Mouse (Mus musculus) limb, embryonic 15.5 days (tissue): ENCODE measurements around the gene Inafm2. TPM values are rescaled to one million over a fixed set of nuclear protein-coding genes. Genes with fewer than 3 reads are reported as not detected.

ENCODE experiments used
- ATAC-seq: fragments of 200-750 bp; cut with Nextera tagmentation; 2 replicates; pipeline ENCODE4 v1.8.0; 2017; ENCODE audit warnings: low read depth, moderate TSS enrichment; ENCODE audit not compliant: insufficient number of reproducible peaks, low FRiP score, low TSS enrichment
- H3K27ac ChIP-seq: fragments of 300-500 bp; sonication (generic); 2 replicates; pipeline ENCODE4 v1.5.1; 2015; ENCODE audit warnings: moderate library complexity, mild to moderate bottlenecking, inconsistent platforms
- H3K27me3 ChIP-seq: fragments of 300-500 bp; sonication (generic); 2 replicates; pipeline ENCODE4 v1.6.1; 2015; ENCODE audit warnings: inconsistent platforms
- H3K36me3 ChIP-seq: fragments of 300-500 bp; sonication (generic); 2 replicates; pipeline ENCODE4 v1.6.1; 2015; ENCODE audit warnings: inconsistent platforms
- H3K4me1 ChIP-seq: fragments of 300-500 bp; sonication (generic); 2 replicates; pipeline ENCODE4 v1.6.1; 2015; ENCODE audit warnings: inconsistent platforms
- H3K4me2 ChIP-seq: fragments of 300-500 bp; sonication (generic); 2 replicates; pipeline ENCODE4 v1.6.1; 2015; ENCODE audit warnings: mild to moderate bottlenecking, inconsistent platforms
- H3K4me3 ChIP-seq: fragments of 300-500 bp; sonication (generic); 2 replicates; pipeline ENCODE4 v1.5.1; 2015; ENCODE audit warnings: mild to moderate bottlenecking, inconsistent platforms
- H3K9ac ChIP-seq: fragments of 300-500 bp; sonication (generic); 2 replicates; pipeline ENCODE4 v1.6.1; 2015; ENCODE audit warnings: inconsistent platforms
- H3K9me3 ChIP-seq: fragments of 300-500 bp; sonication (generic); 2 replicates; pipeline ENCODE4 v1.6.1; 2016; ENCODE audit warnings: inconsistent platforms
- WGBS: fragments of 180-500 bp; shearing (Covaris S2); methylation state at CpG from one replicate; pipeline ENCODE4 v1.1.7; 2015; 5-methylcytosine and 5-hydroxymethylcytosine counted together
- polyA plus RNA-seq: library from polyadenylated mRNA; unstranded; fragments of >200 nt; fragmentation: Nextera tagmentation; extraction: Ambion mirVana; gene quantifications from 2 replicates; pipeline ENCODE4 v1.2.1, GENCODE M21; 2015

The Inafm2 gene
- 18.1 and 19.8 TPM in 2 replicates for polyA plus RNA-seq

DNA sequence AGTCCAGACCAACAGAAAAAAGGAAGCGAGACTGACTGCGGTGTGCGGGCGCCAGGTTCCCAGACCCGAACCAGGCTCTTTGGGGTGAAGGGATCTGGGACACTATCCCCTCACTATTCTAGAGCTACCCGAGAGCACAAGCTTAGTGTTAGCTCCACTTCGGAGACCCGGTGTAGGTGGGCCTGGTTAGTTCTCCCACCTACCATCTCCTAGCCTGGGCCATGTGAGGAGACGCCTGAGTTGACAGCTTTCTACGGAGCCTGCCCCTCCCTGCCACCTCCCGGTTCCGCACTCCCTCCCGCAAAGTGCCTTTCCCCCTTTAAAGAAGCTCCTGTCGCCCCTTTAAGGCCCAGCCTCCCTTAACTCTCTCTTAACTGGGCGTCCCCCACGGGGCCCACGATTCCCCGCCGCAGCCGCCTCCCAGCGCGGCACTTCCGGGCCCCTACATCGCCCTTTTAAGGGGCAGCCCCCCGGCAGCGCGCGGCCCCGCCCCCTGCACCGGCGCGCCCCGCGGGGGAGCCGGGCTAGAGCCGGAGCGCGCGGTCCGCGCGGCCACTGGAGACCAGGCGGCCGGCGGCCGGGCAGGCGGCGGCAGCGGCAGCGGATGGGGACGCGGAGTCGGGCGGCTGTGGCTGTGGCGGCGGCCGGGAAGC lies at the start of gene Inafm2:
TSS of gene Inafm2 (plus strand) at position 527 of the 653 bp plus-strand sequence.
- Histone ChIP-seq H3K4me2 (peak within 1 kb of the TSS; percentile 97), H3K9ac (peak within 1 kb of the TSS; percentile 79), H3K9me3 (no peaks in the 10 kb centered on the region), H3K27ac (peak within 1 kb of the TSS; percentile 43; the same call in 1 of the 2 replicates), H3K4me1 (peaks cover 46% of the 10 kb centered on the region), H3K27me3 (peaks cover 16% of the 10 kb centered on the region), H3K36me3 (no peaks in the 10 kb centered on the region), H3K4me3 (peak within 1 kb of the TSS; percentile 91)
- peak; percentile 87 for ATAC-seq
- whole genome bisulfite sequencing = under 1% methylated on average over 52 of the region's 57 CpGs

DNA sequence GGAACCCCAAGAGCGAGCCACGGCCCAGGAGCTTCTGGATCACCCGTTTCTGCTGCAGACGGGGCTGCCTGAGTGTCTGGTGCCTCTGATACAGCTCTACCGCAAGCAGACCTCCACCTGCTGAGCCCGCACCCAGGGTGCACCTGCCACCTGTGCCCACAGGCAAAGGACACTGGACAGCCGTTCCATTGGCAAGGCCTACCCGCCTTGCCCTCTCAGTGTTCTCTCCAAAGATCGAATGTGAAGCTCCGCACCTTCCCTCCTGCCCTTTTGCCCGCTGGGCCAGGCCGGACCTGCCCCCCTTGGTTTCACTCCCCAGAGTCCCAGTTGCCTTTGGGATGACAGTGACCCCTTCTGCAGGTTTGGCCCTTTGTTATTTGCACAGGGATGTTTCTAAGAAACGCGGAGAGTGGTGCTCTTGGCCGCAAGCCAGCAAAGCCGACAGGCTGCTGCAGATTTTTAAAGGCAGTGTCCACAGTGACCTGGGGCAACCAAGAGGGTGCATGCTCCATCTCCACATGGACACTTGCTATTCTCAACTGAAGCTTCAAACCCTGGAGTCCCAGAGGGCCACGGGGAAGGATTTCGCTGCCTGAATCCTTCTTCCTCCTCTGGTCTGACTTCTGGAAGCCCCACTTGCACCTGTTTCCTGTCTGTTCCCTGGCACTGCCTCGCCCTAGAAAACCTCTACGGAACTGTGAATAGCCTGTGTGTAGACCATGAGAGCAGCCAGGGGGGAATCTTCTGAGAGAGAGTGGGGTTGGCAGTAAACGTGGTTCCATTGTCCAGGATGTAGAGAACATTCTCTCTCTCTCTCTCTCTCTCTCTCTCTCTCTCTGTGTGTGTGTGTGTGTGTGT lies 48.9 kb upstream of the Inafm2 start:
- no peaks in the 10 kb centered on the region for H3K36me3 ChIP-seq
- no peak overlapping the region for H3K9ac ChIP-seq
- H3K27ac ChIP-seq = no peak overlapping the region
- H3K4me1 ChIP-seq = peaks cover 35% of the 10 kb centered on the region
- H3K9me3 ChIP-seq = no peaks in the 10 kb centered on the region
- no peak; the same call in 1 of the 2 replicates for ATAC-seq
- no peak overlapping the region for H3K4me3 ChIP-seq
- H3K4me2 ChIP-seq = no peak overlapping the region
- 46% methylated on average over 21 of the region's 21 CpGs for WGBS
- peaks cover 48% of the 10 kb centered on the region for H3K27me3 ChIP-seq

DNA sequence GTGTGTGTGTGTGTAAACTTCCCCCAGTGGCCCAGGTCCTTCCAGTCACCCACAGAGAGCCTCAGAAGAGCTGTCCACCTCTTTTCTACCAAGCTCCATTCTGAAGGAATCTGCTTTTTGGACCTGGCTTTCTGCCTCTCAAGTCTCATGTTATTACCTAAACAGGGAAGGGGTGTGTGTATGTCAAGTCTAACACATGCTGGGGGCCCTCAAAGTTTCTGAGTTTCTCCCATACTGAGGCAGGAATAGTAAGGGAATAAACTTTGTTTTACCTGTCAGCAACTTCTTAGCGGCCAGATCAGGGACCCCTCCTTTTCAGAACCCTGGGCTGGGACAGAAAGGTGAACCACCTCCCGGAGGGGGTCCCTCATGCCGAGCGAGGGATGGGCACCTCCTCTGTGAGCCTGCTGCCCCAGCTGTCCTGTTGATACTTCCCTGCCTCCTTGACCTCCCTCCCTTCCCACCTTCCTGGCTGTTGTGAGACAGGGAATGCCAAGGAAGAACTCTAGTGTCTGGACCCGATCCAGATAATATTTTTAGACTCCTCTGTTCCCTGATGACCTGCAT lies 48.2 kb upstream of the Inafm2 start:
- no peak overlapping the region for H3K27ac ChIP-seq
- H3K36me3 ChIP-seq = no peaks in the 10 kb centered on the region
- no peak overlapping the region for H3K9ac ChIP-seq
- H3K4me1 ChIP-seq = peaks cover 39% of the 10 kb centered on the region
- no peaks in the 10 kb centered on the region for H3K9me3 ChIP-seq
- 40% methylated on average over 5 of the region's 5 CpGs for WGBS
- H3K4me3 ChIP-seq = no peak overlapping the region
- ATAC-seq = no peak
- H3K27me3 ChIP-seq = peaks cover 55% of the 10 kb centered on the region
- H3K4me2 ChIP-seq = no peak overlapping the region

DNA sequence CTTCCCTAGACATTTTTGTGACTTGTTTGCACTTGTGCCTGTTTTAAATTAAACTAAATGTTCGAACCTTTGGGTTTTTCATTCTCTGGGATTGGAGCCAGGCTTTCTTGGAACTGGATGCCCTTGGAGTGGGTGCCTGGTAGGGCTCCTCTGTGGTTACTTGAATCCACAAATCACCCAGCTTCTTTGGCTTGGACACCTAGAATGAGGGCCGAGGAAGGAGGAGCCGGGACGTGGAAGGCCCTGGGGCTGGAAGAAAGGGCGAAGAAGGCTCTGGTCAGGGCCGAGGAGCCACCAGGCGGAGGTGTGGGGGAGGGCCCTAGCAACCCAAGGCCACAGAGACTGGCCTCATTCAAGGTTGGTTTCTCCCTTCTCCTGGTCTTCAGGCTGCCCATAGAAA lies 47.6 kb upstream of the Inafm2 start:
- Histone ChIP-seq H3K9ac (no peak overlapping the region), H3K36me3 (no peaks in the 10 kb centered on the region), H3K27ac (no peak overlapping the region), H3K4me2 (no peak overlapping the region), H3K27me3 (peaks cover 61% of the 10 kb centered on the region), H3K9me3 (no peaks in the 10 kb centered on the region), H3K4me1 (peaks cover 45% of the 10 kb centered on the region), H3K4me3 (no peak overlapping the region)
- 25% methylated on average over 7 of the region's 7 CpGs for WGBS
- no peak for ATAC-seq

DNA sequence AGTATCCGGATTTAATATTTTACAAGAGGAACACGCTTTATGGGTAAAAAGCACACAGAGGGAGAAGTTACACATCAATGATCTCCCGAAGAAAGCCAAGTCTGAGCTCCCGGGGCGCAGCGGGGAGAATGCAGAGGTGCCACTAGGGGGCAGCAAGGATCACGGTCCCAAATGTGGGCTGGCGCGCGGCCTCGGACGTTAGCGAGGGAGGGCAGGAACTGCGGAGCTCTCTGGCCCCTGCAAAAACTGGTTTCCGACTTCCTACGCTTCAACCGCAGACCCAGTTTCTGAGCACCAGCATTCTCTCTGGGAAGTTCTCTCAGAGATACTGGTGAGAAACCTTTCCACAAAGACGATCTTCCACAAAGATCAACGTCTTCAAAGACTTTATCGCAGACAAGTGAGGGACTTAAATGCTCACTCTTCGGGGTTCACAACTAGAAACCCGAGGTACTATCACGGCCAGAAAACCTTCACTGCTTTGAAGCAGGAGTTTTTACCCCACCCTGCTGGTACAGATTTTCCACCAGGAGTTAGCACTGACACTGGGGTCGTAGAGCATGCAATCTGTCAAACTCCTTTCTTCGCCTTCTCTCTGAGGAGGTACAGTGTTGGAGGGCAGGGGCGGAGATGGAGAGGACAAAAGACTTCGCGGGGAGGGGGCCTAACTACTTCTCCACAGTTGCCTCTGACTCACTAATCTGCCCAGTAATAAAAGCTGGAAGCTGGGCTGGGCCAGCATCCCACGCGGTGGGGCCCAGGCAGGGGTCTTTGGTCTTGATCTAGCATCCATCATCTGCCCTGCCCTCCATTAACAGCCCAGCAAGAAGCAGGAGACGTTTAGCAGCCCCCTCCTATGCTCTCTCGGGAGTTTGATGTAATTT lies 45.1 kb upstream of the Inafm2 start:
- Histone ChIP-seq H3K27ac (no peak overlapping the region), H3K9me3 (no peaks in the 10 kb centered on the region), H3K36me3 (no peaks in the 10 kb centered on the region), H3K4me2 (peak overlapping the region; percentile 45), H3K27me3 (peaks cover 82% of the 10 kb centered on the region), H3K4me1 (peaks cover 60% of the 10 kb centered on the region), H3K4me3 (peak overlapping the region; percentile 25), H3K9ac (no peak overlapping the region)
- ATAC-seq = no peak
- 4% methylated on average over 32 of the region's 32 CpGs for WGBS

DNA sequence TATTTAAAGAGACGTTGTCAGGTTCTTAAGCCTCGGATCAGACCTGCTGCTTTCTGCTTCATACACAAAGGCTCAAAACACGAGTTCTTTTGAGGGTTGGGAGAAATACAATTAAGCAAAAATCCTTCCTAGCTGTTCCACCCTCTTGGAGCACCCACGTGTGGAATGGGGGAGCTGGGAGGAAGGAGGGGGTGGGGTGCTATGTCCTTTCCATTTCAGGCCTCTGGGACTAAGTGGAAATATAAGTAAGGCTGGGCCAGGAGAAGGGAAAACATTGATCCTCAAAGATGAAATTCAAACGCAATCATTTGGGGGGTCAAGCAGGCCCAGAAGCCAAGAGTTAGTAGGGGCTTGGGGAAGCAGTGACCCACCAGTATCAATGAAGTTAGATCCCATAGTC lies 44.4 kb upstream of the Inafm2 start:
- no peak overlapping the region for H3K4me3 ChIP-seq
- H3K9ac ChIP-seq = no peak overlapping the region
- H3K27me3 ChIP-seq = peaks cover 85% of the 10 kb centered on the region
- H3K36me3 ChIP-seq = no peaks in the 10 kb centered on the region
- H3K4me2 ChIP-seq = no peak overlapping the region
- ATAC-seq = no peak
- WGBS = 19% methylated on average over 5 of the region's 5 CpGs
- H3K27ac ChIP-seq = no peak overlapping the region
- H3K4me1 ChIP-seq = peaks cover 53% of the 10 kb centered on the region
- no peaks in the 10 kb centered on the region for H3K9me3 ChIP-seq

DNA sequence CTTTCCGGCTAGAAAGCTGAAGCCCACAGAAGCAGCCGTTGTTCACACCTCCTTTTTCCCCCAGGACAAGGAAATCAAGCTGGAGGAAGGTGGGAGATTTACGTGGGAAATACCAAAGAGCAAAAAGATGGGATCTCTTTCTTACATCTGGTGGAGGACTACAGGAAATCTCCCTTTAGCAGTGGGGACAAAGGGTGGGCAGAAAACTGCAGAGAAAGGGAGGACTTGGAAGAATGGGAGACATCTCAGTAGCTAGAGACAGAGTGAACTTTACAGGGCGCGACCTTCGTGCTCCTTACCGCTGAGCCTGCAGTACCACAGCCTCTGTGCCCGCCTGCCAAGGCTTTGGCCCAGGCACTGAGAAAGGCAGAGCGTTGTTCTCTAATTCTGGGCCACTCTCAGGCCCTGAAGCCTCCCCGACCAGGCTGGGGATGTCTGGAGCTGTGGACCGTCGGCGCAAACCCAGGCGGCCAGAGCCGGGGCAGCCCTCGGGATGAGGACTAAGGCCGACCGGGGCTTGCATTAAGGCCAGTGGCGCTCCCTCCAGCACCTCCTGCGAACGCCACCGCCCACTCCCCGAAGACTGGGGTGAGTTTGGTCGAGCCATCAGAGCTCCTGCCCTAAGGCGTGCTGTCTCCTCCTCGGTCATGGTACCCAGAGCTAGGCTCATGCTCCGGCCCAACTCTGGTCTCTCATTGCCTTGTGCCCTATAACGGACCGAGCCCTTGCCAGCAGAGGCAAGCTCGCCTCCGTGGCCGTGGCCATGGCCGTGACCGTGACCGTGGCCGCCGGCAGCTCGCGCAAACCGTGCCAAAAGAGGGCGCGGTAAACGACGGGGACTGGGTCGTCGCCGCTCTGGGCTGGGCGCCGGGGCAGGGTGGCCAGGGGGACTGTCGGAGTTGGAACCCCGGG lies 43.3 kb upstream of the Inafm2 start:
- peaks cover 87% of the 10 kb centered on the region for H3K27me3 ChIP-seq
- WGBS = 7% methylated on average over 51 of the region's 51 CpGs
- peak overlapping the region; percentile 84 for H3K4me2 ChIP-seq
- H3K27ac ChIP-seq = no peak overlapping the region
- no peaks in the 10 kb centered on the region for H3K9me3 ChIP-seq
- H3K4me1 ChIP-seq = peaks cover 47% of the 10 kb centered on the region
- ATAC-seq = no peak
- H3K4me3 ChIP-seq = peak overlapping the region; percentile 44
- no peaks in the 10 kb centered on the region for H3K36me3 ChIP-seq
- H3K9ac ChIP-seq = peak overlapping the region; percentile 26

DNA sequence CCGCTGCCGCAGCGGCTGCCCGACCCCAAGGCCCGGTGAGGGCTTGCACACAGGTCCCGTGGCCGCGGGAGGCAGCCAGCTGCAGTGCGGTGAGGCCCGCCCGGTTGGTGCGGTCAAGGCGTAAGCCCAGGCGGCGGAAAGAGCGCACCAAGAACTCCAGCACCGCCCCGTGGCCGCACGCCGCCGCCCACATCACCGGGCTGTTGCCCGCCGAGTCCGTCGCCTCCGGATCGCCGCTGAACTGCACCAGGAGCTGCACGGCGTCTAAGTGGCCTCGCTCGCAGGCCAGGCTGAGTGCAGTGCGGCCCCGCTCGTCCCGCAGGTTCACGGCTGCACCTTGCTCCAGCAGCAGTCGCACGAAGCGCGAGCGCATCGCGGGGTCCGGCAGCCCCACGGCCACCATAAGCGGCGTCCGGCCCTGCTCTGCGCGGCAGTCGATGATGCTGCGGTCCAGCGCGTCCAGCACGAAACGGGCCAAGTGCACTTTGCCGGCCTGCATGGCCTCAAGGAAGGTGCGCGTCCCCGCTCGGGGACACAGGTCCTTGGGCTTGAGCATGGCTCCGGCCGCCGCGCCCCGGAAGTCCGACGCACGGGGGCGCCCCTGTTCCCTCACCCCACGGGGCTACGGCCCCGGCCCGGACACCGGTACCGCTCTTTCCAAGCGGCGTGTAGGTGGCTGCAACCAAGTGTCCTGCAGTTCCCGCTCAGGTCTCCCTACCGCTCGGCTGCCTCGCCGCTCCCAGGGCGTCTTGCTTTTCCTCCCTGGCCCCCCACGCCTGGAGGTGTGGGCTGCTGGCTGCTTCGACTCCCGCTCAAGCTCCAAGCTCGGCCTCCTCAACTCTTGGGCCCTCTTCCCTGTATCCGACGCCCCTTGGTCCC lies 42.4 kb upstream of the Inafm2 start:
- peak overlapping the region; percentile 26 for H3K9ac ChIP-seq
- no peaks in the 10 kb centered on the region for H3K36me3 ChIP-seq
- H3K27ac ChIP-seq = no peak overlapping the region
- no peak for ATAC-seq
- H3K4me2 ChIP-seq = peak overlapping the region; percentile 84
- H3K27me3 ChIP-seq = peaks cover 93% of the 10 kb centered on the region
- under 1% methylated on average over 93 of the region's 93 CpGs for WGBS
- peaks cover 39% of the 10 kb centered on the region for H3K4me1 ChIP-seq
- no peaks in the 10 kb centered on the region for H3K9me3 ChIP-seq
- peak overlapping the region; percentile 44 for H3K4me3 ChIP-seq

DNA sequence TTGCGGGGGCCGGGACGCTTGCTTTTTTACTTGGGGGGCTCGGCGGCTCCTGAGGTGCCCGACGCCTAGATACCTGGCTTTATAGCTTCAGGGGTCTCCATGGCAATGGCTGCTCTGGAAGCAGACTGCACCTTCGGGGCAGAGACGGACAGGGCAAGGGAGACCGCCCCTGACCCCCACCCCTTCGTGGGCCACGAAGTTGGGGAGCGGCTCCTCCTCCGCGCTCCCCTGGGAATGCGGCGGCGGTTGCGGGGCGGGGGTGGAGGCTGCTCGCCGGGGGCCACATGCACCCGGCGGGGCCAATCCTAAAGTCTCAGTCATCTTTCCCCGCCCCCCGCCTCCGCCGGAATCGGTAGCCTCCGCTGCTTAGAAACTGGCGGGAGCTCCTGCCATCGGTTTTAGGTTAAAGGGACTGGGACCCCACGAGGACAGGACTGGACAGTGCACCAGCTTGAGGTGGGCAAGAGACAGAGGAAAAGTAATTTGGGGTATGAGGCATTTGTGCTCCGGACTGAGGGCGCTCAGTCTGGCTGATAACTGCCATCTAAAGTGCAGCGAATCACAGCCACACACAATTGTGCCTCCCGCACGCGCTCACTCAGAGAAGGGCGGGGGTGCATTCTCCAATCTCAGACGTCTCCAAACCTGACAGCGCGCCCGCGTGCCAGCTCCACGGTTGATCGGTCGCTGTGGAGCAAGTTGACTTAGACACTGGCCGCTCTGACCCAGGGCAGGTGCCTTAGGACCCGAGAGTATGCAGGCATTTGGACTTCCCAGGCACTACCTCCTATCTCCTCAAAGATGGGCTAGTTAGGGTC lies 41.4 kb upstream of the Inafm2 start, which contains the start of gene Ankrd63:
TSS of gene Ankrd63 (minus strand) at position 51 of the 818 bp plus-strand sequence.
- H3K4me1 ChIP-seq = peaks cover 38% of the 10 kb centered on the region
- whole genome bisulfite sequencing = 2% methylated on average over 49 of the region's 50 CpGs
- peak within 1 kb of the TSS; percentile 44 for H3K4me3 ChIP-seq
- peaks cover 99% of the 10 kb centered on the region for H3K27me3 ChIP-seq
- peak within 1 kb of the TSS; percentile 84 for H3K4me2 ChIP-seq
- H3K36me3 ChIP-seq = no peaks in the 10 kb centered on the region
- no peaks in the 10 kb centered on the region for H3K9me3 ChIP-seq
- H3K9ac ChIP-seq = peak within 1 kb of the TSS; percentile 26
- no peak for ATAC-seq
- H3K27ac ChIP-seq = no peak within 1 kb of the TSS
